Mouse (Mus musculus) layer of hippocampus, adult 2 months (tissue): ENCODE data around the gene Gm10974. TPM values are rescaled to one million over a fixed set of nuclear protein-coding genes. Genes with fewer than 3 reads are reported as not detected.

ENCODE experiments used
- DNase-seq, 2 experiments: peaks; one replicate each; pipeline ENCODE4 v3.0.0; 2022; ENCODE audit warnings: low spot score in 2 of 2
- H3K27ac ChIP-seq: fragments of 200-600 bp; 2 replicates; pipeline ENCODE4 v1.8.1; 2022
- H3K4me3 ChIP-seq: fragments of 200-600 bp; 2 replicates; pipeline ENCODE4 v1.8.1; 2022; ENCODE audit warnings: mild to moderate bottlenecking
- CTCF ChIP-seq: fragments of 200-600 bp; conservative IDR thresholded peaks from 2 replicates; pipeline ENCODE4 v1.8.1; 2022; ENCODE audit warnings: antibody characterized with exemption, mild to moderate bottlenecking, moderate library complexity
- total RNA-seq, 2 experiments: library from RNA; stranded (reverse); gene quantifications; 2 replicates each; pipeline ENCODE4 v1.2.3; 2021

Gm10974 gene
- total RNA-seq, 2 experiments from 2014 or later, result not detected

DNA sequence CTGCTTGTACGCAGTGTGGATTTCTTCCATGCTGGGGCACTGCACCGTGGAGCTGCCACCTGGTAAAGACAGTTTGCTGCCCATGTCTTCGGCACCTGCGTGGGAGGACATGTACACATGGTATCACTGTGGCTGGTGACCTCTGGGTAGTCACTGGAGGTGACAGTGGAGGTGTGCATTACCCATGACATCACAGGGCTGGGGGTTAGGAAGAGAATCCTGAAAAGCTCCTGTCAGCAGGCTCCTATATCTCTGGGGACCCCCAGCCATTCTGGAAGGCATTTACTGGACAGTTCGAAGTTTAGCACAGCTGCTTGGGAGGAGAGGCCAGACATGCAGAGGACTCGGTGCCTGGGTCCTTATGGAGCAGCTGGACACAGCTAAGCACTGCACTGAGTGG, 22.9 kb upstream of the Gm10974 start:
- no peak for DNase-seq
- TF ChIP-seq CTCF, result no peak

DNA sequence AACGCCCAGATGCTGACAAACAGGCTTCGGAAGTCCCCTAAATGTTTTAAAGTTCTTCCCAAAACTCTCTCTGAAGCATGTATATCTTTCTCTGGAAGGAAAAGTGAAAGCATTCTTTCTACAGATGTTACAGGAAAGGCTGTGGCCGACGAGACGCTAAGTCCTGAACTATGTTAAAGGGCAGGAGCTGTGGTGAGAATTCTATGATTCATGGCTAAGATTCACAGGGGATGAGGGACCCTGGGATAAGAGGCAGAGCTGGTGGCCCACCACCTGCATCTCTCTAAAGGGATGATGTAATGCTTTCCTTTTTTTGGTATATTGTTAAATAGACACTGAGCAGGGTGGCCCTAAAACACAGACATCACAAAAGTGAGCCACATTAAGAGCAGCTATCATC, 22.4 kb upstream of the Gm10974 start:
- DNase-seq, result no peak
- no peak overlapping the region for H3K27ac ChIP-seq
- TF ChIP-seq CTCF, result no peak
- no peak overlapping the region for H3K4me3 ChIP-seq

More for the DNA sequence above, 22.9 kb upstream of the Gm10974 start:
- no peak overlapping the region for H3K4me3 ChIP-seq
- no peak overlapping the region for H3K27ac ChIP-seq

DNA sequence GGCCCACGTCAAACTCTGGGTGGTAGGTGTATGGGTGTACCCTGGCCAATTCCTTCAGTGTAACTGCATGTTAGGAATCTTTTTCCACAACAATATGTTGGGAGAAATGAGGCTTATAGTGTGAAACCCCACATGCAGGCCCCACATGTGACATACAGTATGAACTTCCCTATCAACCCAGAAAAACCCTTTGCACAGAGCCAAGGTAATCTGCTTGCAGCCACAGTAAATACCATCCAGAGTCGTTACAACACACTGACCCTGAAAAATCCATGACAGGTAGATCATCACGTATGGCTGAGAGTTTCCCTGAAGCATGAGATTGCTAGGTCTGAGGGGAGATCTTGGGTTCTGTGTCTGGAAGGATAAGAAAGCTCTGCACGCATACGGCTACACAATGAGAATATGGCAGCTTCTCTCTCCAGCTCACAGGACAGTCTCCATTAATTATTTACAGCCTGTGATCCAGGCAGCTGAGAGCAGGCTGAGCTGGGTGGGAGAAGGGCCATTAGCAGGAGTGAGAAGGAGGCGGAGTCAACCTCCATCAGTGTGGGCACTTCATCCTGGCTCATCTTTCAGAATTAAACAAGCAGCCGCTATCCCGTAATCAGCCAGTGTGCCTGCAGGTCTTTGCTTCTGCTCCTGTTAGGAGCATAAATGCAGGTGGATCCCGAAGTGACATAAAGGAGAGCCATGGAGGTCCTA, 18.6 kb upstream of the Gm10974 start:
- no peak for TF ChIP-seq CTCF
- no peak overlapping the region for H3K4me3 ChIP-seq
- H3K27ac ChIP-seq, result no peak overlapping the region
- no peak for DNase-seq

DNA sequence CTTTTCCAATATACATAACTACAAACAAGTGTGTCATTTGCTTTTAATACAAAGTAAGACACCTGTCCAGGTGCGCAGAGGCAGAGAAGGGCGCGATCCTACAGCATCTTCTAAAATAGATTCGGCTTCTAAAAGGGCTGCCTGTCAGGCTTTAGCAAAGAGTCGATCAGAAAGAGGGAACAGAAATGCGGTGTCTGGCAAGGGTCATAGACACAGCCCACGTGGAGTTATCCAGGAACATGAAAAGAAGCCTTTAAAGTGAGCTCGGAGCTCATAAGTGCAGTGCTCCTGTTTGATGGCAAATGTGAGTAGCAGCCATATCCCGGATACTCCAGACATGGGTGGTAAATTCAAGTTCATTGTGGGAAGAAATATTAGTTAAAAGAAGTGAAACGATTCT, 17.1 kb upstream of the Gm10974 start:
- no peak for TF ChIP-seq CTCF
- no peak overlapping the region for H3K27ac ChIP-seq
- DNase-seq, result no peak
- H3K4me3 ChIP-seq, result no peak overlapping the region

DNA sequence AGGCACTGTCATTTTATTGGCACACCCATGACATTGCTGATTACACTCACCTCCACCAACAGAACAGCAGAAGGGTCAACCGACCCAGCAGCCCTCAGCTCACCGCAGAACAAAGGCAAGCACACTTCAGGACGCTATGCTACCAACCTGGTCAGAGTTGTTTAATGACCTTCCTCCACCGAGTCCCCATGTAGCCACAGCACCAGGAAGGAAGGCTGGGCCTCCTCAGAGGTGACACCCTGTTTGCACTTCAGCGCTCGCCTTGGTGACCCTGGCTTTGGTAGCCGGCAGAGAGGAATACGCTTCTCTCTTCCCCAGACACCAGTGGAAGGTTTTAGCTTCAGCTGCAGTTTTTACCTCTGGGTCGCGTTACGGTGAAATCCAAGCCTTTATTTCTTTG, 16.0 kb upstream of the Gm10974 start:
- DNase-seq, result no peak
- Histone ChIP-seq H3K27ac (no peak overlapping the region), H3K4me3 (no peak overlapping the region)
- TF ChIP-seq CTCF, result no peak

DNA sequence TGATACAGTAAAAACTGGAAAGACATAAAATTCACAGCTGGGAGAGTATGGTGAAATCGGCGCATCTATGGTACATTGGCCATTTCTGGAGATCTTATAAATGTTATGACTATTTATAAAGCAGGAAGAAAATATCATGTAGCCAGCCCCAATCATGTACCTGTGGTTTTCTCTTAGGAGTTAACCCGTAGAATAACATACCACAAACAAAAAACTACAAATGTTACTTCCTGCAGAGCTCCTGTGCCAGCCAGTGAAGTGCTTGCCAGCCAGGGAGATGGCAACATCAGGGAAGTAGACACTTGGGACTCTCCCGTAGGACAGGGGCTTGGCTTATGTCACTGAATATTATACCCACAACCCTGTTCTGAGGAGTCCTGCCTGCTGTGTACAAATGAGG, 14.6 kb upstream of the Gm10974 start:
- TF ChIP-seq CTCF, result no peak
- no peak for DNase-seq
- Histone ChIP-seq H3K27ac (no peak overlapping the region), H3K4me3 (no peak overlapping the region)

DNA sequence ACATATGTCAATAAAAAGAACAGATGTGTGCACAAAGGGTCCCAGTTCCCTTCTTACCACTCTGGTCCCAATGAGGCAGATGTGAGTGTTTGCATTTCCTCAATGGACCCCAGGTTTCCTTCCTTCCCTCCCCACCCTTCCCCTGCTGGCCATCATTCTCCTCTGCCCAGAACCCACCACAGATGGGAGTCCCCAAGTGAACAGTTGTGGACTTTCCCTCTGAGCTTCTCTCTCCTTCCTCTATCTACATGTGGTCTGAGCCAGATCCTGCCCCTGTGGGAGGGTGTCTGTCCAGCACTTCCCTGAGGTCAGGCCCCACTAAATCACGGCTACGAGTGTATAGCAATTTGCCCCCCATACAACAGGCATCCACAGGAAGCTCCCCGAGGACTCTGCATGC, 10.8 kb upstream of the Gm10974 start:
- Histone ChIP-seq H3K4me3 (no peak overlapping the region), H3K27ac (no peak overlapping the region)
- no peak for TF ChIP-seq CTCF
- no peak for DNase-seq

DNA sequence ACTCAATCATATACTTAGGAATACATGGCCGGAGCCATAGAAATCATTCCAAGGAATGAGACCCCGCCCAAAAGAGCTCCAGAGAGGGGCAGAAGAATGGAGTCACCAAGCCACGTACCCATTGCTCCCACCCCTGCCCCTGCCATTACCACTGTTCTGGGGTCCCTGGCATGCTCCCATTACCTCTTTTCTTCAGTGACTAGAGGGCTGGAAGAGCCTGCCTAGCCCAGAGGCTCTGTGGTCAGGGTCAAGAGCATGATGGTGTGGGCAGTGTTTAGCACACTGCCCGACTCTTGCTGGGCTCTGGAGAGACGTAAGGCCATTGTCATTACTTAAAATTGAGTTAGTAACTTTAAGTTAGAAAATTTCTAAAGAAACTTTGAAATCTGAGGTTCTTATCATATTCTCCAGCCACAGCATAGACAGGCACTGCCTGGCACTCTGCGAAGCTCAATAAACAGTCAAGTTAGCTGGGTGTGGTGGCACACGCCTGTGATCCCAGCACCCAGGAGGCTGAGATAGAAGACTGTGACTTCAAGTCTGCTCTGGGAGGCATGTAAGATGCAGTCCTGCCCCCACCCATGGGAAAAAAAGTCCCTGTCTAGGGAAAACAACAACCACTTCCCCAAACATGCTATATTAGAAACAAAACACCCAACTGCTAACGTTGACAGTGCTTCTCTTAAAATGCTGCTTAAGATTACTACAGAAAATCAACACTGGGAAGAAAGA, 9.7 kb upstream of the Gm10974 start:
- TF ChIP-seq CTCF, result no peak
- no peak for DNase-seq
- no peak overlapping the region for H3K27ac ChIP-seq

DNA sequence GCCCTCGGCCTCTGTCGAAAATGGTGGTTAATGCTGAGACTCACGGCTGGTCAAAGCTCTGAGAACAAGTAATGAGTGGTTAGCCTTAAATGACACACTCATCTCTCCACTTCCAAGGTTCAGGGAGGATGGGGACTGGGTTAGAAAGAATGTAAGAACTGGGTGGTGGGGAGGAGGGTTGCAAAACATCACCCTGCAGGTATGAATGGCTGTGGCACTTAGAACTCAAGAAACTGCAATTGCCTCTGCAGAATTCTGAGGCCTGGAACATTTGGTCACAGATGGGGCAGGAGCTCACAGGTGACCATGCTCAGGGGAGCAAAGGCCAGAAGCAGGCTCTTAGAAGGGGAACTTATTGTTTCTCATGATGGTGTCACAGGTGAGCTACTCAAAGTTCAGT, 7.2 kb upstream of the Gm10974 start:
- TF ChIP-seq CTCF, result no peak
- no peak for DNase-seq
- no peak overlapping the region for H3K4me3 ChIP-seq
- H3K27ac ChIP-seq, result no peak overlapping the region

More for the DNA sequence above, 9.7 kb upstream of the Gm10974 start:
- H3K4me3 ChIP-seq, result no peak overlapping the region

DNA sequence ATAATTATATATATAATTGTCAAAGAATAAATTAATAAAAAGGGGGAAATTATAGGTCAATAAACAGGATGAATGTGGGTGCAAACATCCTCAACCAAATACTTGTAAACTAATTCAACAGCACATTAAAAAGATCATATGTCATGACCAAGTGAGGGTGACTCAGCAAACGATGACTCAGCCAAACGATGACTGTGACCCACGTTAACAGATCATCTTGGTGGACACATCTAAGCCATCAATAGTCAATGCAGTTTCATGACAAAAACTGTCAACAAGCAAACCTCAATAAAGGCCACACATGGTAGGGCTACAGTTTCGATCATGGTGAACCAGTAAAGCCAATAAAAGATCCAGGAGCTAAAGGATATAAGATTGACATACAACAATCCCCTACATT, 6.7 kb upstream of the Gm10974 start:
- Histone ChIP-seq H3K4me3 (no peak overlapping the region), H3K27ac (no peak overlapping the region)
- no peak for DNase-seq
- TF ChIP-seq CTCF, result no peak

DNA sequence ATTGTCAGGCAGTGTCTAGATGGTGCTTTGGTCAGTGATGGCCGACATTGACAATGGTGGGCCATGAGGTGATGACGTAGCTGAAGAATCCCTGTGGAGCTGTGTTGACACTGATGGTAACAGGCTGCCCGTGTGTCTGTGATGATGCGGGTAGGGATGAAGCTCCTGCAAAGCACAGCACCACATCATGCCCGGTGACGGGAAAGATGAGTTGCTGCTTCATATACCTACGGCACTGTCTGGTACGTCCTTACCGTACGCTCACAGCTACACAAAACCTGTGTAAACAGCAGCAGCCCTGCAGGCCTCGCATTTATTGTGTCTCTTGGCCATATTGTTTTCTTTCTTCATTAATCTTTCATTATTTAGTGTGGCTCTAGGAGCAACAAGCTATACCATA, 1.2 kb upstream of the Gm10974 start:
- TF ChIP-seq CTCF, result no peak
- Histone ChIP-seq H3K4me3 (no peak overlapping the region), H3K27ac (no peak overlapping the region)
- no peak for DNase-seq

DNA sequence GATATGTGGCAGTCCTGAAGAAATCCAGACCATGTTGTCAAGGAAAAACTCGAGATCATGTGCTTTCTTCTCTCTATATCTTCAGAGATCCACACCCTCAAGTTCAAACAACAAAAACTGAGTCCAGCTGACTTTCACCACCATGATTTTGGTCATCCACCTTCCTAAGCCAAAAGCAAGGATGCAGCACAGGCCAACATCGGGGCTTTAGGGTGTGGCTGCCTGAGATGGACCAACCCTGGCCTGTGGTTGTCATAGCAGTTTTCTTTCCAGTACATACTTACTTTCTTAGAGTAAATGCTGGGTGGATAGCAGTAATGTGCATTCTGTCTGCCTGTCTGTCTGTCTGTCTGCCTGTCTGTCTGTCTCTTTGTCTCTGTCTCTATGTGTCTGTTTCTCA, 294 bp upstream of the Gm10974 start:
- no peak for DNase-seq
- no peak overlapping the region for H3K4me3 ChIP-seq
- no peak for TF ChIP-seq CTCF
- no peak overlapping the region for H3K27ac ChIP-seq

DNA sequence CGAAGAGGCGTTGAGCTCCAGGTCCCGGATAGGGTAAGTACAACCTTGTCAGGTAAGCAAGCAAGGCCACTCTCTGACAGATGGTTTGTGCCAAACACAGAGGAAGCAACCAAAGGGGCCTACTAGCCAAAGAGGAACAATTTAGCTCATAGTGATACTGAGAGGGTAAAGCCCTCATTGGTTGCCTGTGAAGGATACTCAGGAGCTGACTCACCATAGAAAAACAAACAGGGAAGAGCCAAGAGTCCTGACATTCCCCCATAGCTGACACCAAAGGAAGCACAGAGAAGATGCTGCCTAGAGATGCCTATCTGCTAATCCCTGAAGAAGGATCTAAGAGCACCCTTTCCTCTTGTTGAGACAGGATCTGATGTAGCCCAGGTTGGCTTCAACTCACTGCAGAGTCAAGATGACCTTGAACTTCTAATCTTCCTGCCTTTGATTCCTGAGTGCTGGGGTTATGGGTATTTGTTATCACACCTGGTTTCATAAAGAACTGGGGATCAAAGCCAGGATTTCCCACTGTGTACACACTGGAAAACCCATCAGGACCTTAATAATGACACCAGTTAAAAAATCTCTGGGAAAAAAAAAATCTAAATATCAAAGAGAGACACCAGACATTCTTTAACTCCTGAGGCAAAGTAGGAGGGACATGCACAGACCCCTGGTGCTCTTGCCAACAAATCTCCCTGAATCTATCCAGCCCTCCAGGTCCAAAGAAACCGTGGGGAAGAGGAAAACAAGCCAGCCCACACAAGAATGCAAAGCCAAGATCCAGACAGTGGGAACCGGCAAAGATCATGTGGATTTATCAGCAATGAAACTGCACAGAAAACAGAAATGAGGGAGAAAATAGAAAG, 3.6 kb downstream of the Gm10974 start:
- DNase-seq, result no peak
- no peak overlapping the region for H3K4me3 ChIP-seq
- no peak for TF ChIP-seq CTCF
- H3K27ac ChIP-seq, result no peak overlapping the region
